Mouse (Mus musculus) hematopoietic stem cell, adult 5-6 weeks (primary cell): ENCODE results near the gene Rin2. TPM values are rescaled to one million over a fixed set of nuclear protein-coding genes. Genes with fewer than 3 reads are reported as not detected.

Experiments
- ATAC-seq, 2 experiments: fragments of 125-278 bp in 1 of 2; replicated peaks in 1 of 2; 2 replicates each; pipeline ENCODE4 v1.8.0; 2016 to 2017; ENCODE audit warnings: inconsistent platforms in 2 of 2, mild to moderate bottlenecking in 2 of 2, moderate number of reproducible peaks in 2 of 2, low read depth in 1 of 2, moderate TSS enrichment in 1 of 2; ENCODE audit not compliant: low FRiP score in 2 of 2, poor library complexity in 2 of 2, severe bottlenecking in 2 of 2, insufficient read depth in 1 of 2, low TSS enrichment in 1 of 2
- total RNA-seq: library from RNA; stranded (forward); fragments of 172-1452, 232-1000 nt; gene quantifications from 2 replicates; pipeline ENCODE4 v1.2.3, GENCODE M21; 2017

The Rin2 gene
- total RNA-seq, 1 experiment from 2014 or later: 12.3 TPM

DNA sequence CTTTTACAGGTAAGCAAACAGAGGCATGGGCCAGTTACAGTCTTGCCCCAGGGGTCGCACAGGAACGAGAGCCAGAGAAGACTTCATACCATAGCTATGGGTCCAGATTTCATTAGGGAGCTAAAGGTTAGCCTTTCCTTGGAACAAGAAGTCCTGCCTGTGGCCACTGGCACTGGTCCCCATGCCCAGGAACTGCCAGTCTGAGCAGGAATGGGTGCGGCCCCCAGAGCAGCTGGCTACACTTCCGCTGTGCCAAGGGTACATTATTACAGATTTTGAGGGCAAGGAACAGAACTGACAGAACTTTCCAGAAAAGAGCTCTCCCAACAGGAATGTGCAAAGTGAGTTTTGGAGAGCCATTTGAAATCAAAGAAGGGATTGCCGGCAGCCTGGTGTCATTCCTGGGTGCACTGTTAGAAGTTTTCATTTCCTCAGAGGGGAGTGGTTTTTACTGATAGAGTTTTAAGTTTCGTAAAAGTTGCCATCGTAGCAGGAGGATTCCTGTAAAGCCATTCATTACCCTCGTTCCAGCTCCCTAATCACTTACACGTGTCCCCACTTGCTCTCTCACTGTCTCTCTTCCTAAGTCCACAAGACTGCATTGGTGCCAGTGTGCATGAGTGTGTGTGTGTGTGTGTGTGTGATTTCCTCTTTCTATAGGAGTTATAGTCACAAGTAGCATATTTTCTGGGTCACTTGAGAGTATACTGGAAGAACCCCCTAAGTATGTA is 126.5 kb downstream of the Rin2 start:
- ATAC-seq: no peak

DNA sequence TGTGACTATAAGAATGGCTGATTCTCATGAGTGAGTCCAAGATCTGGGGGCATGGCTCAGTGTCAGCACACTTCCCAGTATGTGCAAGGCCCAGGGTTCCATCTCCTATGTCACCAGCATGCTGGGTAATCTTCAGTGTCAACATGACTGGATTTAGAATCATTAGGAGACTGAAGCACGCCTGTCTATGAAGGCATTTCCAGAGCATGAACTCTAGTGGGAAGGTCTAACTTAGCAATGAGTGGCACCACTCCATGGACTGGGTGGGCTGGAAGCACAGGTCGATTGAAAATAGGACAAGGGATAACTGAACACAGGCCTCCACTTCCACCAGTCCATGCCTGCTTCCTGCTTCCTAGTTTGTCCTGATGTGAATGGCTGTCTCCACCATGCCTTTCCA is 127.6 kb downstream of the Rin2 start:
- no peak for ATAC-seq

DNA sequence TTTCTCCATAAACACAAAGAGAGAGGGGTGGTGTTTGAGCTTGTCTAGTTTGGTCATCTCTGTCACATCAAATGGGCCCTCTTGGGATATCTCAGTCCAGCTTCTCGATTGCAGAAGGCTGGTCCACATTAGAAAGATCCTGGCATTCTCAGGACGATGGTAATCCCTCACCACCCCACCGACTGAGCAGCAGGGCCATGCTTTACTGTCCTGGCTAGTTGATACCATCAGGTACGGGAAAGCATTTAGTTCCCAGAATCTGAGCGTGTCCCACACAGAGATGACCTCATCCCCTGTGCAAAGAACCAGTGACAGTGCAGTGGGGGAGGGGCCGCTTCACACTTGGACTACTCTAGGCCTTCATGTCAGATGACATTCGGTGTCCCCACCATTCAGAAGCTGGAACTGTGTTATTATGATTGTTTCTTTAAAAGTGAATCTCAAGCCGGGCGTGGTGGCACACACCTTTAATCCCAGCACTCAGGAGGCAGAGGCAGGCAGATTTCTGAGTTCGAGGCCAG is 128.9 kb downstream of the Rin2 start:
- ATAC-seq: no peak

DNA sequence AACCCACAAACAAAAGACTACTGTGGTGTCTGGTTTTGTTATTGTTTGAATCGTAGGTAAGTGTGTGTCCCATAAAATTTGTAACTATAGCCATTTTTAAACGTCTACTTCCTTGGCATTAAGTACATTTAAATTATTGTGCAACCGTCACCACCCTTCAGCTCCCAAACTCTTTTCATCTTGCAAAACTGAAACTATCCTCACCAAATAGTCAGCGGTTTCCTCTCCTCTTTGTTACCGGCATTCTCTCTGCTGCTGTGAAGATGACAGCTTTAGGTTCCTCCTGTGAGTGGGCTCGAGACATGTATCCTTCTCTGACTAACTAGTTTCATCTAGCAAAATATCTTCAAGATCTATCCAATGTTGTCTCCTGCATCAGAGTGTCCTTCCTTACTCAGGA is 129.5 kb downstream of the Rin2 start:
- no peak; a peak in 1 of 4 replicates for ATAC-seq

DNA sequence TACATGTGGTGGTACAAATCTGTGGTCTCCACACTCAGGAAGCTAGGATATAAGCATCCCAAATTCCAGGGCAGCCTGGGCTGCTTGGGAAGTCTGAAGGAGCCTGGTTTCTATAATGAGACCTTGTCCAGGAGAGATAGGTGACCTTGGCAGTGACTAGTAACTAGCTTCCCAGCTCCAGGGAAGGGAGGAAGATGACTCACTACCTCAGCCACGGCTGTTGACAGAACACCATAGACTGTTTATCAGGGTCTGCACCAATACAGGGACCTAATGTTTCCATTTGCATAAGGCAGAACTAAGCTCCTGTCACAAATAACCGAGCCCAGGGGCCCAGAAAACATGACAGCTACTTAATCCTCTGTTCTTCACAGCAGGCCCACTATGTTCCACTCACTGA is 132.3 kb downstream of the Rin2 start:
- ATAC-seq: no peak

DNA sequence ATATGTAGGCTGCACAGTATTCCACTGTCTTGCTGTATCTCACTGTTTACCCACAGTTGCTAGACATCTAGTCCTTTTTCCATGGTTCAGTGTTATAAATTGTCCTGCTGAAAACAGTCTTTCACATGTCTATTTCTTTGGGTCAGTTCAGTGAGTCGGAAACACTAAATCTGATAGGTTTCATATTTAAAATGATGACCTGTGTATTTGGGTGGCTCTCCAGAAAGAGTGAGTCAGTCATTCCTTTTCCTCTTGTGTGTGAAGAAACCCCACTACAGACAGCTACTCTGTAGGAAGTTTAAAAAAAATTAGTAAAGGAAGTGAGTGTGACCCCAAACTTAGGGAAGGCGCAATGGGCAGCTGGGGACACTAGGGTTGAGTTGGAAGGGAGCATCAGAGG is 133.2 kb downstream of the Rin2 start:
- no peak for ATAC-seq

DNA sequence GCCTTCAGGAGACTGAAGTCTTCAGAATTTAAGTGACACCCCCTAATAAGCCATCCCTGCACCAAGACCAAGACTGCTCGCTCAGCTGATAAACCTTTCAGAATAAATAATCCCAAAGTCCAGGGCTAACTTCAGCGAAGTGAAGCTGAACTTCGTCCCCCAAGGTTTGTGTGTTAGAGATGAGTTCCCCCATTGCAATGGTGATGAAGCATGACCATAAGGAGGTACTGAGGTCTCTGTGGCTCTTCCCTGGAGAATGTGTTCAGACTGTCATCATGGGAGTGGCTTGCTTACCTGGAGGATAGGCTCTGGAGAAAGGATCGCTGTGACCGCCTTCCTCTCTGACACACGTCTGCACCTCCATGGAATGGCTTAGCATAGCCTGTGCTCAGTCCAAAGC is 133.7 kb downstream of the Rin2 start:
- no peak for ATAC-seq

DNA sequence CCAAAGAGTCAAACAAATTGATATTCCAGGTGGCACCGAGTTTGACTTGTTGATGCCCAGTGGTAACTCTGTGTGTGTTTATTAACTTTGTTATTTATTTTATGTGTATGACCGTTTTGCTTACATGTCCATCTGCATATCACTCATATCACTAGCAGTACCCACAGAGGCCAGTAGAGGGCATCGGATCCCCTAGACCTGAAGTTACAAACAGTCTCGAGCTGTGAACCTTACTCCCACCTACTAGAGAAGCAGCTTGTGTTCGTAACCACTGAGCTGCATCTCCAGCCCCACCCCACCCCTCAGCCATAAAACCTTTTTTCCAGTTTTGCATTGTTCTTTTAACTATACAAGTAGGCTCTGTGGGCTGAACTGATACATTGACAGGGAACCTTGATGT is 135.7 kb downstream of the Rin2 start:
- ATAC-seq: peak in 1 of 2 experiments; percentile 64; a peak in 1 of 4 replicates

DNA sequence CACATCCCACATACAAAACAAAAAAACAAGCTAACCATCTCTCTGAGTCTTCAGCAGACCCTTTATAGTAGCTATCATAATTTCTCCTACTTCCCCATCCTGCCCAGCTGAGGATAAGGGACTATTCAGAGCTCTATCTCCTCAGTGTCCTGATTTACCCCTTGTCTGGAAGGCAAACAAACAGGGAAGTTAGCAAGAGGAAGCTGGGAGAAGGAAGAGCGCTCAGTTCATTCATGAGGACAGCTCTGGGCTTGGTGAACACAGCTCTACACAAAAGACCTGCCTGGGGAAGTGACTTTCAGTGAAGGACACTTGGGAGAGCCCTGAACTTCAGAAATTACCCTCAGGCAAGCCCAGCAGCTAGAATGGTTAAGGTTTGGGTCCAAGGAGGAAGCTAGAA is 137.8 kb downstream of the Rin2 start:
- peak; percentile 12 to 39; a peak in 1 of 4 replicates for ATAC-seq

DNA sequence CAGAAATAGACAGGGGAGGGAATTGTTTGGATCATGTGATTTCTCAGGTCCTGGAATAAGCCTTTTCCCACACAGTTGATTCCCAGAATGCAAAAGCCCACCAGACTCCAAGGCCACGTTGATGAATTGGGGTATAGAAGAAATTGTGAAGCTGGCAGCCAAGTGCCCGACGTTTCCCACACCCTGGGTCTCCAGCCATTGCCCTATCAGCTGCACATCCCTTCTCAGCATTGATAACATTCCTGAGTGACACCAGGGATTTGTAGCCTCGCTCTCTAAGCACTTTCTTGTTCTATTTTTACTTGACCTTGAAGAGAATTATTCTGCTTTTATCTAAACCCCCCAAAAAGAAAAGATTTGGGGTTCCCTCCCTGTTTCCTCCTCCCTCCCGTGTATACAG is 142.2 kb downstream of the Rin2 start:
- no peak for ATAC-seq

DNA sequence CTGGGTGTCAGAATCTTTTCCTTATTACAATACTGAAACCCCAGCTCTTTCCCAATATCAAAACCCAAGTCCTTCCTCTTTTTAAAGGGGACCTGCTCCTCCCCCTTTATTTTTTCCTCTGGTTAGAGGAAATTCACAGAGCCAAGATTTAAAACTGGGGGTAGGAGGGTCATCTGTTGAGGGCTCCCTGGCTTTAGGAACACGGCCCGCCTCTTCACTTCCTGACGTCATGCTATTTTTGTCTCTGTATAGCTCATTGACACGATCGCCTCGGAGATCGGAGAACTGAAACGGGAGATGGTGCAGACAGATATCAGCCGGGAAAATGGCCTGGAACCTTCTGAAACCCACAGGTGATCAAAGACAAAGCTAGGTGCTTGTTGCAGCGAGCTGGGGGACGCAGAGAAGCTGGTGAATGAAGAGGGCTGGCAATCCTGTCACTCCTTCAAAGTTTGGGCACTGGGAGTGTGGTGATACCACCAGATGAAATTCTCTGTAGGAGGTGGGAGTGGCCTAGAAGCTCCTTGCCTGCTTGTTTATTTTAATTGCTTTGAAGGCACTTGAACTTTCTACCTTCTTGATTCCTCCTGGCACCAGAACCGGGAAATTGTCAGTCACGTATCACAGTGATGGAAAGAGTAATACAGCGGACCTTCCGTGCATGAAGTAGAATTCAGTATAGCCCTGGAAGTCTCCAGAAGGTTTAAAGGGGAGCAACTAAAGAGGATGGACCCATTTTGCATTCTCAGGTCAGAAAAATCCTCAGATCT is 147.2 kb downstream of the Rin2 start:
- peak; percentile 83 to 89 for ATAC-seq

DNA sequence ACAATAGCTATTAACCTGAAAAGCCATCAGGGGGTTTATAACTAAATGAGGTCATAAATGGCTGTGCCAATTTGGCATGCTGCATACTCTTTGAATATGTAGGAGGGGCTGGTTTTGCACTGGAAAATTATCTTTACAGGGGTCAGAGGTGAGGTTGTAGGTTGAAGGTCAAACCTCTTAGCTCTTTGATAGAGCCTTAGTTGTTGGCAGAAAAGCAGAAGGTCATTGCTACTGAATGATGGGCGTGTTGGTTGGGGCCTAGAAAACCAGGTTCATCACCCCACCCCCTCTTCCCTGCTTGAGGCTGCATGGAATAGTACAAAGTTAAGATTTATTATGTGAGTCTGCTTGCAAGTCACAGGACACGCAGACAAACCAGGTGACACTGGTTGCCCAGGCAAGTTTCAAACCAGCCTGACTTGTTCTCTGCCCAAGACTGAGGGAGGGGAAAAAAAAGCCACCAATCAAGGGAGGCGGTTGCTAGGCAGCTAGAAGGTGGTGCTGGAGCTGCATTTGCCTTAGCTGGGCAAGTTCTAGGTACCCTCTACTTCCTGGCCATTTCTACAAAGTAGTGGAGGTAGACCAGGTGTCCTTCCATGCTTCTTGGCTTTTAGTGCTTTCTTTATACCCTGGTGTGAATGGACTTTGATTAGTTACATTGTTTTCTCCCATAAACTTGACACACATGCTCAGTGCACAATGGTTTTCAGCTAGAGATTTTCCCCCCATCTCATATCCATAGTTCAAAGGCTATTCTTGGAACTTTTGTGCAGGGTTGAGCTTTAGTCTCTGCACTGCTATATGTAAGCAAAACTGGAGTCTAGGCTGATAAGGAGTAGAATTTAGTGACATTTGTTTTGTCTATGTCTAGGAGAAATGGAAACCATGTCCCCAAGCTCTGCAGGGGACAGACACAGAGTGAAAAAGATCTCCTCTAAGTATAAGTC is 148.0 kb downstream of the Rin2 start:
- ATAC-seq: no peak

DNA sequence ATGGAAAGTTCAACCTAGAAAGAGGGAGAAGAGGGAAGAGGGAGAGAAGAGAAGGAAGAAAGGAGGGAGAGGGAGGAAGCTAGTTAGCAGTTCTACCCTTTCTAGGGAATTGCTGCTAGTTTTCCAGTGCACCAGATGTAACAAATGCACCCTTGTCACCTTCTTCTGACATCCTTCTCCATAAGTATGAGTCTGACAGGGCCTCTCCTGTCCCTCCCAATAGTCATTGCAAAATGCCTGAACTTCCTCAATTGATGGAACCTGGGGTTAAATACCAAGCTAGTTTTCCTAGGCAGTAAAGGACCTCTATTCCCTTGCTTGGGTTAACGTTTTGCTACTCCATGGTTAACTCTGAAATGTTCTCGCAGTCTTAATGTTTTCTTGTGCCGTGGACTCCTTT is 149.7 kb downstream of the Rin2 start:
- ATAC-seq: no peak; a peak in 1 of 4 replicates

DNA sequence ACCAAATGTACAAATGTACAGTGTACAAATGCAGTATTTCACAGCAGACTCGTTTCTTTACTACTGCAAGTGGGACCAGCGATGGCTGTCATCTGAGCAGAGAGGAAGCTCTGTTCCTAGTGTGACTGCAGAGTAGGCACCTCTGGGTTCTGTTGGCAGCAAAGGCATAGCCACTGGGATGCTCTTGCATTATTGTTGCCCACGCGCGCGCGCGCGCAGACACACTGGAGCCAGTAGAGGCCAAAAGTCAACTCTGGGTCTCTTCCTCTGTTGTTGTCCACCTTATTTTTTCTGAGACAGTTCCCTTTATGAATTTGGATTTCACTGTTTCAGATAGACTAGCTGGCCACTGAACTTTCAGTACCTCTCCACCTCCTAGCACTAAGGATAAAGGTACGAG is 150.2 kb downstream of the Rin2 start:
- no peak for ATAC-seq

DNA sequence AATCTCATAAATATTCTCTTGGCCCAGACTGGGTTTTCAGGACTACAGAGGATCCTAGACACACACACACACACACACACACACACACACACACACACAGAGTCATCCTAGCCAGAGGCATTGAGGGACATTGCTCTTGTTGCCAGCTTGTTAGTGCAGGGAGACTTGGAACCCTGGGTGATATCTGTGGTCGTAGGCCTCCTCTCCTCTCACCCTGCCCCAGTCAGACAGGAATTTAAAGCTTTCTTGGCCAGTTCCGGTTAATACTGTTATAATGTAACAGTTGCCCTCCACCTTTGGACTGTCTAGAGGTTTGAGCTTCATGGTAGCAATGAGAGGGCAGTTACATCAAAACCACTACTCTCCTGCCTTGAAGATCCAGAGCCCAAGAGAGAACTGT is 152.9 kb downstream of the Rin2 start:
- ATAC-seq: no peak

DNA sequence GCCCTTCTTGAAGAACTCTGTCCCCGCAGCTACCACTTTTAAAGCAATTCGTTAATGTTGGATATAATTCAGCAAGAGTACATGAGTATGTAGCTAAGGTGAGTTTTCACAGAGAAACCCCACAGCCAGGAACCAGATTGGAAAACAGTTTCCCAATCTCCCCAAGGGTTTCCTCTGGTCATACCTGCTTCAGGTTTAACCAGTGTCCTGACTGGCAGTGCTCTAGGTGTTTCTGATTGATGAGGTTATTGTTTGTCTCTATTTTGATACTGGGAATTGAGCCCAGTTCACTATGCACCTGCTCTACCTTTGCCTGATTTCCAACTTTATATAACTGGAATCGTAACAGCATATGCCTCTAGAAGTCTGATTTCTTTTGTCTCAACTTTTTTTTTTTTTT is 153.6 kb downstream of the Rin2 start:
- no peak for ATAC-seq

DNA sequence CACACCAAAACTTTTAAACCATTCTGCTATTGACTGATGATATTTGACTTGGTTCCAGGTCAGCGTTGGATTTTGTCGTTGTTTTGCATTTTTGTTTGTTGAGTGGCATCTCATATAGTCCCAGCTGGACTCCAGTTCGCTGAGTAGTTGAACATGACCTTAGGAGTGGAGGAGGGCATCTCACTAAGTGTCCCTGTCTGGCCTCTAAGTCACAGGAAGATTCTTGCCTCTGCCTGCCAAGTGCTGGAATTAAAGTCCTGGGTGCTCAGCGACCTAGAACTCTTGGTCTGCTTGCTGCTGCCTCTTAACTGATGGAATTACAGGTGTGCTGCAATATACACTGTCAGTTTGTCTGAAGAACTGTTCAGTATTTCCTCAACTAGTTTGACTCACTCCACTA is 154.2 kb downstream of the Rin2 start:
- no peak for ATAC-seq

DNA sequence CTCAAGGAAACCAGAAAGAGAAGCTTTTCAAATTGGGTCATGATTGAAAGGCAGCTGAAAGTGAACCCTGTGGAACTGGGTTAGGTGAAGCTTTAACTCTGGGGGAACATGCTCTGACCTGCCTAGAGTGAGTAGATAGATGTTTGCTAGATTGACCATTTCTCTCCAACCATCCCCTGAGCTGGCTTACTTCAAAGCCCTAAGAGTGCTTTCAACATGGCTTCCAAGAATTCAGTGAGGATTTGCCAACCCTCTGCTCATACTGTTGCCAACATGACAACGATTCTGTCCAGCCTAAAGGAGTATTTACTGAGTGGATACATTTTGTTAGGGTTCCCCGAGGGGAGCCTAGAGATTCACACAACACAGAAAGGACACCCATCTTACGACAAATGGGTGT is 155.4 kb downstream of the Rin2 start:
- ATAC-seq: no peak
